8 mouse cellular contexts compared by ENCODE assay signal in genomic region chr9:67759956-67760764, GRCm38 (mm10). TPM values are rescaled to one million over a fixed set of nuclear protein-coding genes. Genes with fewer than 3 reads are reported as not detected.
DNase-seq lines count a peak whose midpoint lies in the region; ATAC-seq and TF ChIP-seq lines count a peak whose summit lies in the region.
"Not testable (repeated sequence)": the region's sequence is repeated elsewhere in the genome, so short reads cannot be mapped to it uniquely, and the experiment has no call there.

No protein-coding gene starts in this region.

- peaks cover 34% of the 10 kb centered on the region for H3K27me3 ChIP-seq in liver, embryonic 14.5 days (ENCODE audit: control insufficient read depth, insufficient read depth, low read length)
- H3K27me3 ChIP-seq in neural tube, embryonic 12.5 days (replicated peaks): peaks cover 15% of the 10 kb centered on the region

- not testable (repeated sequence) for H3K9ac ChIP-seq in liver, embryonic 14.5 days (replicated peaks)
- H3K9ac ChIP-seq in neural tube, embryonic 12.5 days: peak overlapping the region; percentile 78

- H3K4me1 ChIP-seq in liver, embryonic 14.5 days (replicated peaks; ENCODE audit: control insufficient read depth in 2 of 2, insufficient read depth in 2 of 2, low read length in 1 of 2): not testable (repeated sequence)
- peaks cover 12% of the 10 kb centered on the region for H3K4me1 ChIP-seq in neural tube, embryonic 12.5 days

- TF ChIP-seq EP300 in liver, embryonic 14.5 days (IDR thresholded peaks at IDR 0.05; ENCODE audit: low read depth): not testable (repeated sequence)

- peak overlapping the region; percentile 95 for H3K27ac ChIP-seq in layer of hippocampus, adult 2 months
- not testable (repeated sequence) for H3K27ac ChIP-seq in liver, embryonic 14.5 days
- H3K27ac ChIP-seq in neural tube, embryonic 12.5 days: peak overlapping the region; percentile 57; the same call in 1 of the 2 replicates

- peak overlapping the region; percentile 74 for H3K4me3 ChIP-seq in layer of hippocampus, adult 2 months
- H3K4me3 ChIP-seq in liver, embryonic 14.5 days (ENCODE audit: insufficient read depth in 1 of 2, low read depth in 2 of 2, low read length in 2 of 2): peak overlapping the region; percentile 33 to 45; a peak in 3 of 4 replicates
- H3K4me3 ChIP-seq in neural tube, embryonic 12.5 days: peak overlapping the region; percentile 61

- WGBS in liver, embryonic 14.5 days (ENCODE audit: insufficient replicate concordance): 1% methylated on average over 97 of the region's 114 CpGs
- under 1% methylated on average over 103 of the region's 114 CpGs for WGBS in neural tube, embryonic 12.5 days

- peak; percentile 84 for DNase-seq in ZHBTc4 (ENCODE audit: low read depth, low spot score)
- DNase-seq in cerebellum, postnatal 4 days (ENCODE audit: low spot score in 2 of 2): peak; percentile 23 to 72
- peak; percentile 42 to 44 for DNase-seq in frontal cortex, postnatal 25 days (ENCODE audit: low spot score in 2 of 2)
- DNase-seq in heart, postnatal 4 days: peak; percentile 70
- peak; percentile 60 to 75 for DNase-seq in layer of hippocampus, adult 2 months (ENCODE audit: low spot score in 2 of 2)
- not testable (repeated sequence) for DNase-seq in liver, embryonic 14.5 days (ENCODE audit: low read depth in 3 of 3, low spot score in 3 of 3)
- DNase-seq in testis, postnatal 10 days (ENCODE audit: low spot score): peak; percentile 59

- H3K9me3 ChIP-seq in liver, embryonic 14.5 days (ENCODE audit: control insufficient read depth, low read length); neural tube, embryonic 12.5 days: not testable (repeated sequence)

- peak overlapping the region; percentile 55 for H3K4me2 ChIP-seq in liver, embryonic 14.5 days (ENCODE audit: low read depth)
- H3K4me2 ChIP-seq in neural tube, embryonic 12.5 days (replicated peaks): peak overlapping the region; percentile 92

- not testable (repeated sequence) for TF ChIP-seq CTCF in layer of hippocampus, adult 2 months (conservative IDR thresholded peaks at IDR 0.05); liver, embryonic 14.5 days (IDR thresholded peaks at IDR 0.05; ENCODE audit: low read depth)

- not testable (repeated sequence) for H3K36me3 ChIP-seq in liver, embryonic 14.5 days (replicated peaks; ENCODE audit: control insufficient read depth, insufficient read depth, low read depth); neural tube, embryonic 12.5 days

- ATAC-seq in liver, embryonic 14.5 days (ENCODE audit: insufficient read depth): not testable (repeated sequence)
- peak; percentile 93 for ATAC-seq in neural tube, embryonic 12.5 days (ENCODE audit: low FRiP score, low read depth)

RNA-seq across cellular contexts. Expression of gene C2cd4b, which starts 0.9 kb away (rescaled TPM):
- total RNA-seq in heart, postnatal 4 days (2021): 1 to 10 TPM in 1 of 2 experiments, under 1 TPM in 1; 0.92 to 1.4 TPM
- total RNA-seq in layer of hippocampus, adult 2 months (2021): 1 to 10 TPM; 7.7 to 8.3 TPM
- polyA plus RNA-seq in liver, embryonic 14.5 days (2012; rRNA removed): not detected in 2 replicates
- polyA plus RNA-seq in liver, embryonic 14.5 days (2014; fragmentation: Nextera tagmentation; extraction: Ambion mirVana): not detected in 2 replicates
- 0.84 and 0.94 TPM in 2 replicates for polyA plus RNA-seq in neural tube, embryonic 12.5 days (2016; fragmentation: Nextera tagmentation; extraction: Ambion mirVana)
